Comparison of ENCODE assay signal across 8 mouse cellular contexts in genomic region chr8:69791415-69792068, GRCm38 (mm10). TPM values are rescaled to one million over a fixed set of nuclear protein-coding genes. Genes with fewer than 3 reads are reported as not detected.
DNase-seq lines count a peak whose midpoint lies in the region; ATAC-seq and TF ChIP-seq lines count a peak whose summit lies in the region.

No protein-coding gene starts in this region.

- H3K9ac ChIP-seq in heart, embryonic 14.5 days (ENCODE audit: low read length): peak overlapping the region; percentile 90
- H3K9ac ChIP-seq in limb, embryonic 11.5 days (ENCODE audit: low read length): peak overlapping the region; percentile 95
- H3K9ac ChIP-seq in midbrain, embryonic 12.5 days (replicated peaks): peak overlapping the region; percentile 95

- no peak for TF ChIP-seq CTCF in cerebellum, adult 2 months (IDR thresholded peaks at IDR 0.05; ENCODE audit: borderline replicate concordance, insufficient read depth, low read depth, low read length)
- no peak for TF ChIP-seq CTCF in thymus, adult 2 months (IDR thresholded peaks at IDR 0.05; ENCODE audit: borderline replicate concordance, control insufficient read depth, extremely low read depth, insufficient read depth, low read length, poor library complexity)

- TF ChIP-seq POLR2A in cerebellum, adult 2 months (IDR thresholded peaks at IDR 0.05; ENCODE audit: borderline replicate concordance, insufficient read depth, low read length): no peak
- TF ChIP-seq POLR2A in thymus, adult 2 months (IDR thresholded peaks at IDR 0.05; ENCODE audit: control insufficient read depth, extremely low read depth, insufficient read depth, low read length, poor library complexity): no peak

- peaks cover 33% of the 10 kb centered on the region for H3K36me3 ChIP-seq in heart, embryonic 14.5 days (ENCODE audit: control insufficient read depth, insufficient read depth, low read length)
- H3K36me3 ChIP-seq in limb, embryonic 11.5 days (ENCODE audit: control insufficient read depth, insufficient read depth, low read length): peaks cover 9% of the 10 kb centered on the region; the same call in 1 of the 2 replicates
- H3K36me3 ChIP-seq in midbrain, embryonic 12.5 days: peaks cover 34% of the 10 kb centered on the region
- H3K36me3 ChIP-seq in thymus, adult 2 months (ENCODE audit: control insufficient read depth, insufficient read depth, low read length): peaks cover 7% of the 10 kb centered on the region; the same call in 1 of the 2 replicates

- WGBS in cerebellum, adult 2 months: under 1% methylated on average over 46 of the region's 48 CpGs
- WGBS in heart, embryonic 14.5 days: under 1% methylated on average over 40 of the region's 48 CpGs
- WGBS in limb, embryonic 11.5 days: under 1% methylated on average over 45 of the region's 48 CpGs
- under 1% methylated on average over 37 of the region's 48 CpGs for WGBS in midbrain, embryonic 12.5 days
- under 1% methylated on average over 48 of the region's 48 CpGs for WGBS in thymus, adult 2 months

- H3K4me2 ChIP-seq in heart, embryonic 14.5 days (ENCODE audit: low read length): peak overlapping the region; percentile 83
- peak overlapping the region; percentile 86 for H3K4me2 ChIP-seq in limb, embryonic 11.5 days (ENCODE audit: low read depth, severe bottlenecking)
- H3K4me2 ChIP-seq in midbrain, embryonic 12.5 days (replicated peaks): peak overlapping the region; percentile 88

- no peaks in the 10 kb centered on the region for H3K9me3 ChIP-seq in heart, embryonic 14.5 days (ENCODE audit: control insufficient read depth, low read length)
- no peaks in the 10 kb centered on the region for H3K9me3 ChIP-seq in limb, embryonic 11.5 days (ENCODE audit: control insufficient read depth, low read length)
- no peaks in the 10 kb centered on the region for H3K9me3 ChIP-seq in midbrain, embryonic 12.5 days

- peaks cover 4% of the 10 kb centered on the region; the same call in 1 of the 2 replicates for H3K4me1 ChIP-seq in cerebellum, adult 2 months (ENCODE audit: control insufficient read depth, insufficient read depth, low read length)
- peaks cover 4 to 19% of the 10 kb centered on the region in 2 experiments; a peak in 3 of 4 replicates for H3K4me1 ChIP-seq in heart, embryonic 14.5 days (ENCODE audit: control insufficient read depth in 2 of 2, insufficient read depth in 2 of 2, low read length in 2 of 2)
- H3K4me1 ChIP-seq in limb, embryonic 11.5 days (ENCODE audit: control insufficient read depth, insufficient read depth, low read length): peaks cover 17% of the 10 kb centered on the region
- H3K4me1 ChIP-seq in midbrain, embryonic 12.5 days: peaks cover 19% of the 10 kb centered on the region
- peaks cover 11% of the 10 kb centered on the region for H3K4me1 ChIP-seq in thymus, adult 2 months (replicated peaks; ENCODE audit: control insufficient read depth, insufficient read depth, low read length)

- ATAC-seq in frontal cortex, adult (ENCODE audit: low TSS enrichment): peak; percentile 44
- peak; percentile 49; the same call in 1 of the 2 replicates for ATAC-seq in heart, embryonic 14.5 days (ENCODE audit: insufficient number of reproducible peaks, insufficient read depth, low FRiP score, low read depth)
- ATAC-seq in limb, embryonic 11.5 days (ENCODE audit: insufficient number of reproducible peaks, low FRiP score, low TSS enrichment, low read depth): peak; percentile 58
- ATAC-seq in midbrain, embryonic 12.5 days (ENCODE audit: low FRiP score, low read depth): peak; percentile 83

- H3K27ac ChIP-seq in cerebellum, adult 2 months (ENCODE audit: insufficient read depth, low read length): peak overlapping the region; percentile 56; the same call in 1 of the 2 replicates
- H3K27ac ChIP-seq in heart, embryonic 14.5 days (replicated peaks in 1 of 2; ENCODE audit: control insufficient read depth in 1 of 2, insufficient read depth in 1 of 2, low read depth in 2 of 2, low read length in 2 of 2): peak overlapping the region; percentile 63 to 86
- H3K27ac ChIP-seq in limb, embryonic 11.5 days (replicated peaks; ENCODE audit: low read depth, low read length): peak overlapping the region; percentile 77
- H3K27ac ChIP-seq in midbrain, embryonic 12.5 days (replicated peaks): peak overlapping the region; percentile 70
- H3K27ac ChIP-seq in thymus, adult 2 months (ENCODE audit: control insufficient read depth, insufficient read depth, low read length): no peak overlapping the region

- peak overlapping the region; percentile 99 for H3K4me3 ChIP-seq in cerebellum, adult 2 months (replicated peaks; ENCODE audit: insufficient read depth, low read depth, low read length)
- H3K4me3 ChIP-seq in heart, embryonic 14.5 days (ENCODE audit: control insufficient read depth in 1 of 2, insufficient read depth in 1 of 2, low read depth in 1 of 2, low read length in 2 of 2): peak overlapping the region; percentile 73 to 82
- H3K4me3 ChIP-seq in limb, embryonic 11.5 days (ENCODE audit: low read depth, low read length): peak overlapping the region; percentile 88
- peak overlapping the region; percentile 88 for H3K4me3 ChIP-seq in midbrain, embryonic 12.5 days
- peak overlapping the region; percentile 91 for H3K4me3 ChIP-seq in thymus, adult 2 months (ENCODE audit: control insufficient read depth, insufficient read depth, low read length)

- no peak for DNase-seq in frontal cortex, postnatal 14 days (ENCODE audit: low spot score in 2 of 2)
- peak; percentile 59 for DNase-seq in CD4-positive, CD25-positive, alpha-beta regulatory T cell, adult 2 months (ENCODE audit: low read depth, low spot score)
- DNase-seq in cerebellum, adult 2 months: peak in 1 of 2 experiments; percentile 45
- DNase-seq in limb, embryonic 11.5 days (ENCODE audit: low spot score): peak; percentile 73
- DNase-seq in thymus, adult 2 months: peak; percentile 52

- no peaks in the 10 kb centered on the region for H3K27me3 ChIP-seq in cerebellum, adult 2 months (ENCODE audit: control insufficient read depth, insufficient read depth, low read length)
- no peaks in the 10 kb centered on the region for H3K27me3 ChIP-seq in heart, embryonic 14.5 days (ENCODE audit: control insufficient read depth, insufficient read depth, low read length)
- H3K27me3 ChIP-seq in limb, embryonic 11.5 days (ENCODE audit: control insufficient read depth, insufficient read depth, low read length): no peaks in the 10 kb centered on the region
- H3K27me3 ChIP-seq in midbrain, embryonic 12.5 days: no peaks in the 10 kb centered on the region
- H3K27me3 ChIP-seq in thymus, adult 2 months (ENCODE audit: control insufficient read depth, insufficient read depth, low read length): no peaks in the 10 kb centered on the region

RNA-seq across cellular contexts. Expression of gene Zfp866, which starts 0.6 kb away (rescaled TPM):
- polyA plus RNA-seq in cerebellum, adult 2 months (2012; rRNA removed): 30.6 and 31.4 TPM in 2 replicates
- 17.3 and 18.7 TPM in 2 replicates for polyA plus RNA-seq in heart, embryonic 14.5 days (2014; fragmentation: Nextera tagmentation; extraction: Ambion mirVana)
- polyA plus RNA-seq in limb, embryonic 11.5 days (2014; fragmentation: Nextera tagmentation; extraction: Ambion mirVana): 39.0 and 41.5 TPM in 2 replicates
- 44.6 and 45.7 TPM in 2 replicates for polyA plus RNA-seq in midbrain, embryonic 12.5 days (2016; fragmentation: Nextera tagmentation; extraction: Ambion mirVana)
- polyA plus RNA-seq in thymus, adult 2 months (2012; rRNA removed): 24.4 and 25.6 TPM in 2 replicates

RNA-seq across cellular contexts. Expression of gene Atp13a1, which starts 0.6 kb away (rescaled TPM):
- polyA plus RNA-seq in cerebellum, adult 2 months (2012; rRNA removed): 54.4 and 59.7 TPM in 2 replicates
- polyA plus RNA-seq in heart, embryonic 14.5 days (2014; fragmentation: Nextera tagmentation; extraction: Ambion mirVana): 25.0 and 27.2 TPM in 2 replicates
- 48.8 and 51.8 TPM in 2 replicates for polyA plus RNA-seq in limb, embryonic 11.5 days (2014; fragmentation: Nextera tagmentation; extraction: Ambion mirVana)
- 54.8 and 55.4 TPM in 2 replicates for polyA plus RNA-seq in midbrain, embryonic 12.5 days (2016; fragmentation: Nextera tagmentation; extraction: Ambion mirVana)
- 213 and 231 TPM in 2 replicates for polyA plus RNA-seq in thymus, adult 2 months (2012; rRNA removed)

RNA-seq across cellular contexts. Expression of gene Gm20422, which starts 16.9 kb away (rescaled TPM):
- polyA plus RNA-seq in cerebellum, adult 2 months (2012; rRNA removed): 0.46 and 0.67 TPM in 2 replicates
- polyA plus RNA-seq in heart, embryonic 14.5 days (2014; fragmentation: Nextera tagmentation; extraction: Ambion mirVana): 0.98 TPM in 1 of 2 replicates, not detected in the other
- polyA plus RNA-seq in limb, embryonic 11.5 days (2014; fragmentation: Nextera tagmentation; extraction: Ambion mirVana): 1.8 TPM in 1 of 2 replicates, not detected in the other
- polyA plus RNA-seq in midbrain, embryonic 12.5 days (2016; fragmentation: Nextera tagmentation; extraction: Ambion mirVana): 0.71 TPM in 1 of 2 replicates, not detected in the other
- polyA plus RNA-seq in thymus, adult 2 months (2012; rRNA removed): 1.3 TPM in 1 of 2 replicates, not detected in the other

RNA-seq across cellular contexts. Expression of gene Gmip, which starts 16.9 kb away (rescaled TPM):
- polyA plus RNA-seq in cerebellum, adult 2 months (2012; rRNA removed): 8.2 and 10.1 TPM in 2 replicates
- polyA plus RNA-seq in heart, embryonic 14.5 days (2014; fragmentation: Nextera tagmentation; extraction: Ambion mirVana): 6.2 and 7.3 TPM in 2 replicates
- polyA plus RNA-seq in limb, embryonic 11.5 days (2014; fragmentation: Nextera tagmentation; extraction: Ambion mirVana): 5.0 and 5.8 TPM in 2 replicates
- 19.6 and 20.2 TPM in 2 replicates for polyA plus RNA-seq in midbrain, embryonic 12.5 days (2016; fragmentation: Nextera tagmentation; extraction: Ambion mirVana)
- polyA plus RNA-seq in thymus, adult 2 months (2012; rRNA removed): 169 and 195 TPM in 2 replicates

RNA-seq across cellular contexts. Expression of gene Lpar2, which starts 30.7 kb away (rescaled TPM):
- 0.23 and 0.38 TPM in 2 replicates for polyA plus RNA-seq in cerebellum, adult 2 months (2012; rRNA removed)
- 0.19 and 0.24 TPM in 2 replicates for polyA plus RNA-seq in heart, embryonic 14.5 days (2014; fragmentation: Nextera tagmentation; extraction: Ambion mirVana)
- polyA plus RNA-seq in limb, embryonic 11.5 days (2014; fragmentation: Nextera tagmentation; extraction: Ambion mirVana): 2.1 and 2.3 TPM in 2 replicates
- polyA plus RNA-seq in midbrain, embryonic 12.5 days (2016; fragmentation: Nextera tagmentation; extraction: Ambion mirVana): 0.54 and 0.65 TPM in 2 replicates
- polyA plus RNA-seq in thymus, adult 2 months (2012; rRNA removed): 10.3 and 12.0 TPM in 2 replicates

Comparison
In these comparisons a context has a peak if more than half of its experiments do, and no peak if none do; other contexts are left out.
1. DNase-seq: peak in CD4-positive, CD25-positive, alpha-beta regulatory T cell, adult 2 months (single experiment), limb, embryonic 11.5 days (single experiment) and thymus, adult 2 months (single experiment); none in frontal cortex, postnatal 14 days (0 of 2).
2. Peak in every context shown above with its lines, with median percentiles within 50 percentile points of each other: ATAC-seq, H3K4me3 ChIP-seq, H3K4me2 ChIP-seq and H3K9ac ChIP-seq.